ENCODE assay signal across 13 mouse cellular contexts in genomic region chr2:59752148-59752547, GRCm38 (mm10).
"Had no signal": no experiment of that assay in that cellular context is flagged by ENCODE, and none has a peak within 500 bp of the region (broad histone marks: within the 10 kb centered on the region; RNA-seq: fewer than 3 reads in every experiment).

No protein-coding gene starts in this region.

- DNase-seq: kidney, adult 2 months; left cerebral cortex, postnatal 4 days; liver, embryonic 13.5 days; lung, adult 2 months; right cerebral cortex, adult 18-20 months; right cerebral cortex, postnatal 14 days; right cerebral cortex, postnatal 4 days; thymus, postnatal 25 days had no signal

- H3K4me3 ChIP-seq: liver, embryonic 13.5 days; megakaryocyte, embryonic 14.5 days; midbrain, embryonic 10.5 days; midbrain, embryonic 13.5 days had no signal

- H3K4me2 ChIP-seq: liver, embryonic 13.5 days; midbrain, embryonic 13.5 days had no signal

- H3K4me1 ChIP-seq: midbrain, embryonic 13.5 days had no signal

- H3K9me3 ChIP-seq: liver, embryonic 13.5 days; midbrain, embryonic 10.5 days; midbrain, embryonic 13.5 days had no signal

- ATAC-seq: inflammation-experienced regulatory T-cells, adult 6 months; intestine, embryonic 16.5 days; midbrain, embryonic 13.5 days had no signal

- H3K36me3 ChIP-seq: liver, embryonic 13.5 days; midbrain, embryonic 10.5 days; midbrain, embryonic 13.5 days had no signal

- H3K27ac ChIP-seq: liver, embryonic 13.5 days; midbrain, embryonic 10.5 days; midbrain, embryonic 13.5 days had no signal

- H3K9ac ChIP-seq: liver, embryonic 13.5 days; midbrain, embryonic 13.5 days had no signal

- H3K27me3 ChIP-seq: liver, embryonic 13.5 days; midbrain, embryonic 13.5 days had no signal
